Mouse (Mus musculus) embryonic facial prominence, embryonic 14.5 days (tissue): ENCODE data around the gene Ddias. TPM values are rescaled to one million over a fixed set of nuclear protein-coding genes. Genes with fewer than 3 reads are reported as not detected.
A peak's percentile ranks its signal among the peaks of the same experiment; 100 is the strongest.

Experiments
- ATAC-seq: fragments of 200-750 bp; cut with Nextera tagmentation; 2 replicates; pipeline ENCODE4 v1.8.0; 2017; ENCODE audit warnings: low read depth, moderate number of reproducible peaks, moderate TSS enrichment
- DNase-seq: peaks from one replicate; pipeline ENCODE4 v3.0.0-alpha.2; 2015; ENCODE audit warnings: low spot score
- H3K27ac ChIP-seq: fragments of 300-500 bp; sonication (generic); replicated peaks from 2 replicates; pipeline ENCODE4 v1.5.1; 2014; ENCODE audit warnings: low read depth, mild to moderate bottlenecking, low read length, moderate library complexity
- H3K27me3 ChIP-seq: fragments of 300-500 bp; sonication (generic); replicated peaks from 2 replicates; pipeline ENCODE4 v1.6.1; 2014; ENCODE audit warnings: low read length; ENCODE audit not compliant: control insufficient read depth, insufficient read depth
- H3K36me3 ChIP-seq: fragments of 300-500 bp; sonication (generic); 2 replicates; pipeline ENCODE4 v1.6.1; 2014; ENCODE audit warnings: low read length, mixed read lengths; ENCODE audit not compliant: control insufficient read depth, insufficient read depth
- H3K4me1 ChIP-seq: fragments of 300-500 bp; sonication (generic); 2 replicates; pipeline ENCODE4 v1.6.1; 2014; ENCODE audit warnings: antibody characterized with exemption, low read length; ENCODE audit not compliant: control insufficient read depth, insufficient read depth
- H3K4me2 ChIP-seq: fragments of 300-500 bp; sonication (generic); 2 replicates; pipeline ENCODE4 v1.6.1; 2014; ENCODE audit warnings: low read depth, mild to moderate bottlenecking, low read length, moderate library complexity, mixed read lengths
- H3K4me3 ChIP-seq: fragments of 300-500 bp; sonication (generic); 2 replicates; pipeline ENCODE4 v1.5.1; 2014; ENCODE audit warnings: low read depth, mild to moderate bottlenecking, low read length
- H3K9ac ChIP-seq: fragments of 300-500 bp; sonication (generic); 2 replicates; pipeline ENCODE4 v1.6.1; 2014; ENCODE audit warnings: low read depth, mild to moderate bottlenecking, low read length, moderate library complexity, mixed read lengths
- H3K9me3 ChIP-seq: fragments of 300-500 bp; sonication (generic); 2 replicates; pipeline ENCODE4 v1.6.1; 2016; ENCODE audit warnings: low read length; ENCODE audit not compliant: control insufficient read depth
- WGBS: fragments of 180-500 bp; shearing (Covaris S2); extraction: QIAGEN DNeasy Blood & Tissue Kit; methylation state at CpG from one replicate; pipeline ENCODE4 v1.1.7; 2014; 5-methylcytosine and 5-hydroxymethylcytosine counted together
- polyA plus RNA-seq: library from polyadenylated mRNA; unstranded; fragments of >200 nt; fragmentation: Nextera tagmentation; extraction: Ambion mirVana; gene quantifications from 2 replicates; pipeline ENCODE4 v1.2.1, GENCODE M21; 2014

Ddias gene
- polyA plus RNA-seq, 1 experiment from 2014 or later, result 10.9 TPM

DNA sequence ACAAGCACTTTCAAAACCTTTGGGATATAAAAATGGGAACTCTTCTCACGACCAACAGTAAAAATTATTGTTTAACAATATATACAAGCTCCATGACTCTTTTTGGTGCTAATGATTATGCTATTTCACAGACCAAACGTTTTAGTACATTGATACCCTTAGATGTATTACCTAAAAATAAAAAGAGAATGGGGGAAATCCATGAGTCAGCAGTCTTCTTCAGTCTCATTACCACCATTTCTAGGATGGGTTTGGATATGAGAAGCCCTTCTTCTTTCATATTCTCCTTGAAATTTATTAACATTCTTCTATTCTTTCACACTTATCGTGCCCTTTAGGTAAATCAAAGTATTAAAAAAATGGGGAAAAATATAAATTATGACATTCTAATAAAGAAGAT lies 37.6 kb downstream of the Ddias start:
- ATAC-seq, result no peak
- H3K4me3 ChIP-seq, result no peak overlapping the region
- no peak overlapping the region for H3K4me2 ChIP-seq
- H3K4me1 ChIP-seq, result no peaks in the 10 kb centered on the region
- no peak for DNase-seq
- H3K27ac ChIP-seq, result no peak overlapping the region
- H3K9ac ChIP-seq, result no peak overlapping the region
- no peaks in the 10 kb centered on the region for H3K27me3 ChIP-seq
- 86% methylated on average over 3 of the region's 3 CpGs for WGBS
- no peaks in the 10 kb centered on the region for H3K9me3 ChIP-seq
- peaks cover 13% of the 10 kb centered on the region for H3K36me3 ChIP-seq

DNA sequence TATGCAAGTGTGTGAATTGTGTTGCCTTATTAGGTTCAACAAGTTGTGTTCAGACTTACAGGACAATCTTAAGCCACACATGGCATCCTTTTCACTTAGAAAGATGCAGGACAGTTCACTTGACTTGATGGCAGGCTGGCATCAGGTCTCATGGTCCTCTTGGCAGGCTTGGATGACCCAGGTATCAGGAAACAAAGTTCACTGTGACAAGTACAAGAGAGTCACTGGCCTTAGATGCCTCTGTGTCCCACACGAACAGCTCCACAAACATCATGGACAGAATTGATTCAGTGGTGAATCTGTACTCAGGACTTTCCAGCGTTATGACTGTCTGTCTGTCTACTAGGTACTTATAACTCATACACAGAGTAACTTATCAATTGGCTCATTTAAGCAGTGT lies 39.7 kb downstream of the Ddias start:
- no peak for DNase-seq
- Histone ChIP-seq H3K9ac (no peak overlapping the region), H3K4me2 (no peak overlapping the region), H3K4me3 (no peak overlapping the region), H3K4me1 (no peaks in the 10 kb centered on the region), H3K27ac (no peak overlapping the region), H3K27me3 (no peaks in the 10 kb centered on the region), H3K36me3 (peaks cover 13% of the 10 kb centered on the region), H3K9me3 (no peaks in the 10 kb centered on the region)
- 87% methylated on average over 2 of the region's 2 CpGs for WGBS
- ATAC-seq, result no peak

DNA sequence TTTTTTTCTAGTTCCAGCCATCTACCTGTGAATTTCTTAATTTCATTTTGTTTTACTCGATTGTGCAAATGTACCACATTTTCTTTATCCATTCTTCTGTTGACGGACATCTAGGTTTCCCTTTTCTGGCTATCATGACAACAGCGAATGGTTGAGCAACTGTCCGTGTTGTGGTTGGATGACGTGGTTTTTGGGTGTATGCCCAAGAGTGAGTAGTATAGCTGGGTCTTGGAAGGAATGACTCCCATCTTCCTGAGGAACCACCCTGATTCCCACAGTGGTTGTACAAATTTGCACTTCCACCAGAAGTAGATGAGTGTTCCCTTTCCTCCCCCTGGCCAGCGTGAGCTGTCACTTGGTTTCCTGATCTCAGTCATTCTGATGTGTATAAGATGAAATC lies 41.7 kb downstream of the Ddias start:
- DNase-seq, result no peak
- Histone ChIP-seq H3K36me3 (peaks cover 12% of the 10 kb centered on the region), H3K4me3 (no peak overlapping the region), H3K4me2 (no peak overlapping the region), H3K27me3 (no peaks in the 10 kb centered on the region), H3K9me3 (no peaks in the 10 kb centered on the region), H3K4me1 (no peaks in the 10 kb centered on the region), H3K27ac (no peak overlapping the region), H3K9ac (no peak overlapping the region)
- 86% methylated on average over 6 of the region's 6 CpGs for WGBS
- ATAC-seq, result no peak

DNA sequence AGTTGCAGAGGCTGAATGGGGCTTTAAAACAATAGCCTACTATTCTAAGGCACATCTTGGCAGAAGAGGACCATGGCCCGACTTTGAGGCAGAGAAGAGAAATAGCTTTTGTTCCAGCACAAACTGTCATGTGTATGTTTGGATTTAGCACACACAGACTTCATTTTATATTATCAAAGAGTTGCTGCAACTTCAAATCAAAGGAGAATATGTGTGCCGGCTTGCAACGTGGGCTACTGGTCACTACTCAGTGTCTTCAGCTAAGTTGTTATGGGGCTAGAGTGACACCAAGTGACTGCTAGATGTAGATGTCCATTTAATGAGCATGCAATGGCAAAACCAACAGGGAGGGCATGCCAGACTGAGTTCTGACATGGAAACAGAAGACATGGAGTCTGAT lies 46.1 kb downstream of the Ddias start:
- H3K27me3 ChIP-seq, result no peaks in the 10 kb centered on the region

DNA sequence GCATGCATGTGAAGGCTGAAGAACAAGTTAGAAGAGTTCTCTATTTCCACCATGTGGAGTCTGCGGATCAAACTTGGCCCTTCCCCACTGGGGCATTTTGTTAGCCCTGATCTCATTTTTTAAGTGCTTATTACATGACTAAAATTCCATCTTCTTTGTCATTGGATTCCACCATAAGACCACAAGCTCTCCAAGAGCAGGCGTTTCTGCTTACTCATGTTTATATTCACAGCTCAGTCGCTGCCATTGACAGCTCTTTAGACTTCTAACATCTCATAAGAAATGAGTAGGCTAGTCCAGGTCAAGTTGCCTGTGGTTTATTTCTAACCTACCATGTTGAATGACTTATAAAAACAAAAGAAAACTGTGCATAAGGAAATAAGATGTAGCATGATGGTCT lies 47.8 kb downstream of the Ddias start:
- H3K4me3 ChIP-seq, result no peak overlapping the region
- peak; percentile 15 for DNase-seq
- H3K9me3 ChIP-seq, result no peaks in the 10 kb centered on the region
- 73% methylated on average over 3 of the region's 3 CpGs for WGBS
- no peak overlapping the region for H3K4me2 ChIP-seq
- H3K9ac ChIP-seq, result no peak overlapping the region
- H3K4me1 ChIP-seq, result peaks cover 14% of the 10 kb centered on the region
- H3K36me3 ChIP-seq, result 0 out of 2 replicates have a peak, but pooled peaks cover 4% of the 10 kb centered on the region
- H3K27me3 ChIP-seq, result no peaks in the 10 kb centered on the region
- H3K27ac ChIP-seq, result no peak overlapping the region
- ATAC-seq, result no peak

More for the DNA sequence above, 46.1 kb downstream of the Ddias start:
- ATAC-seq (no peak), DNase-seq (peak; percentile 26)
- no peak overlapping the region for H3K4me2 ChIP-seq
- no peak overlapping the region for H3K4me3 ChIP-seq
- 0 out of 2 replicates have a peak, but pooled peaks cover 4% of the 10 kb centered on the region for H3K36me3 ChIP-seq
- no peaks in the 10 kb centered on the region for H3K9me3 ChIP-seq
- H3K27ac ChIP-seq, result no peak overlapping the region
- no peak overlapping the region for H3K9ac ChIP-seq
- peaks cover 1% of the 10 kb centered on the region; the same call in 1 of the 2 replicates for H3K4me1 ChIP-seq
- 28% methylated on average over 3 of the region's 3 CpGs for WGBS

DNA sequence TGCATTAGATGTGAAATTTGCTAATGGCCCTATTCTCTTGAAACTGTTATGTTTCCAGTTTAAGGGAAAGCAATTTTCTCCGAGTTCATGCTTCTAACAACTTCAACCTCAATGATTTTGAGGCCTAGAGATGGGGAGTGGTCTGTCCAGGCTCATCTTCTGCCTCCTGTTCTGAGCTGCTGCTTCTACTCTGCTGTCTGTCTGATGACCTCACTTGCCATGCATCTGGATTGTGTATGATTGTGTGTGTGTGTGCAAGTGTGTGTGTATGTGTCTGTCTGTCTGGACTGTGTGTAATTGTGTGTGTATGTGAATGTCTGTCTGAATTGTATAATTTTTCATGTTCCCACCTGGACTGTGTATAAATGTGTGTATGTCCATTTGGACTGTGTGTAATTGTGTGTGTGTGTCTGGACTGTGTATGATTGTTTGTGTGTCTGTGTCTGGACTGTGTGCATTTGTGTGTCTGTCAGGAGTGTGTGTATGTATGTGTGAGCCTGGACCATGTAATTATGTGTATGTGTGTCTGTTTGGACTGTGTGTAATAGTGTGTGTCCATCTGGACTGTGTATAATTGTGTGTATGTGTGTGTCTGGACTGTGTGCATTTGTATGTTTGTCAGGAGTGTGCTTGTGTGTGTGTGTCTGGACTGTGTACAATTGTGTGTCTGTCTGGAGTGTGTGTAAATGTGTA lies 51.5 kb downstream of the Ddias start:
- DNase-seq (no peak), ATAC-seq (peak; percentile 62; the same call in 1 of the 2 replicates)
- H3K4me3 ChIP-seq, result no peak overlapping the region
- peak overlapping the region; percentile 30; the same call in 1 of the 2 replicates for H3K4me2 ChIP-seq
- H3K9ac ChIP-seq, result no peak overlapping the region
- no peaks in the 10 kb centered on the region for H3K27me3 ChIP-seq
- no peaks in the 10 kb centered on the region for H3K9me3 ChIP-seq
- peak overlapping the region; percentile 46 for H3K27ac ChIP-seq
- WGBS, result 19% methylated on average over 1 of the region's 1 CpGs
- 0 out of 2 replicates have a peak, but pooled peaks cover 4% of the 10 kb centered on the region for H3K36me3 ChIP-seq
- H3K4me1 ChIP-seq, result peaks cover 20% of the 10 kb centered on the region

DNA sequence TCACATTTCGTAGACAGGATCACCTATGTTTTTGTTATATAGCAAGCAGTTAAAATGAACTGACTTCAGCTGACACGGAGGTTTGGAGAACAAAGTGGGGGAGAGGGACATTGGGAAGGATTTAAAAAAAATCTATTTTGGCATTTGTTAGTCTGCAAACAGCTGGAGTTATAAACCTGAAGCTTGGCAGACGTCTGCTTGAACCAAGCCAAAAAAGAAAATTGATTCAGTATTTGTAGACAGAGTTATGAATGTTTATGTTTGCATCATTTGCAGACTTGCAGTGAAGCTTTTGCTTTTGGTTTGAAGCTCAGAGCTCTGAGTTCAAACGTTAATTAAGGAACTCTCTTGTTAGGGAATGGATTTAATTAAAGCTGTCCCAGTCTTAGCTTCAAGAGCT lies 52.2 kb downstream of the Ddias start:
- 19% methylated on average over 4 of the region's 4 CpGs for WGBS
- no peak overlapping the region for H3K4me3 ChIP-seq
- peaks cover 20% of the 10 kb centered on the region for H3K4me1 ChIP-seq
- no peaks in the 10 kb centered on the region for H3K9me3 ChIP-seq
- no peak overlapping the region for H3K9ac ChIP-seq
- ATAC-seq (peak; percentile 53), DNase-seq (peak; percentile 90)
- H3K4me2 ChIP-seq, result peak overlapping the region; percentile 30; the same call in 1 of the 2 replicates
- H3K27ac ChIP-seq, result peak overlapping the region; percentile 46
- H3K27me3 ChIP-seq, result no peaks in the 10 kb centered on the region
- H3K36me3 ChIP-seq, result 0 out of 2 replicates have a peak, but pooled peaks cover 4% of the 10 kb centered on the region

DNA sequence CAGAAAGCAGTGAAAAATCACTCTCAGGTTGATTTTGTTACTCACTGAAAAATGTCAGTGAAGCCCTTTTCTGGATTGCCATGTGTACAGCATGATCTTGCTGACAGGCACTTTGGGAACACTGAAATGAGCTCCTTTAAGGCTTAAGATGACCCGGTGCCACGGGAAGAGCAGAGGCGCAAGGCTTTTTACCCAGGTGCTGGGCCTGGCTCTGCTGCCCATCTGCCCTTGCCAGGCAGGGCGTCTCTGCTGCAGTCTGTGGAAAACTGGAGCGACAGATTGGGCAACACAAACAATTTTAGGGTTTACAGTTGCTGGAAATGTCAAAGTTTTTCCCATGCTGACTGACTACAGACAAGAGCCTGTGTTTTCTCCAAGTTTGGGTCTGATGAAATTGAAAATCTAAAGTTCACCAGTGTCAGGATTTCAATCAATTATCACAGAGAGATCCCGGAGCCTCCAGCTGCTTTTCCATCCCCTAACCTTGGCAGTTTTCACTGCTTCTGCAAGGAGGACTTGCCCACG lies 53.0 kb downstream of the Ddias start:
- no peak overlapping the region for H3K4me2 ChIP-seq
- no peak overlapping the region for H3K9ac ChIP-seq
- H3K27ac ChIP-seq, result peak overlapping the region; percentile 46
- H3K4me3 ChIP-seq, result no peak overlapping the region
- H3K36me3 ChIP-seq, result 0 out of 2 replicates have a peak, but pooled peaks cover 4% of the 10 kb centered on the region
- no peak for ATAC-seq
- H3K27me3 ChIP-seq, result no peaks in the 10 kb centered on the region
- 58% methylated on average over 7 of the region's 7 CpGs for WGBS
- H3K9me3 ChIP-seq, result no peaks in the 10 kb centered on the region
- DNase-seq, result peak; percentile 13
- peaks cover 20% of the 10 kb centered on the region for H3K4me1 ChIP-seq
